Comparison of ENCODE assay signal across 9 mouse cellular contexts in genomic region chr2:128470351-128470750, GRCm38 (mm10).
A peak's percentile ranks its signal among the peaks of the same experiment; 100 is the strongest.
DNase-seq lines count a peak whose midpoint lies in the region; ATAC-seq lines count a peak whose summit lies in the region.
"Had no signal": no experiment of that assay in that cellular context is flagged by ENCODE, and none has a peak within 500 bp of the region (broad histone marks: within the 10 kb centered on the region; RNA-seq: fewer than 3 reads in every experiment).

No protein-coding gene starts in this region.

- no peaks in the 10 kb centered on the region for H3K27me3 ChIP-seq in lung, embryonic 15.5 days
- H3K27me3 ChIP-seq in midbrain, embryonic 14.5 days (ENCODE audit: control insufficient read depth, insufficient read depth, low read length), result no peaks in the 10 kb centered on the region

- peak; percentile 37 to 45 for DNase-seq in lung, adult 18-20 months
- DNase-seq in lung, postnatal 14 days, result no peak
- peak; percentile 25 for DNase-seq in adipocyte (ENCODE audit: low spot score)
- peak; percentile 18 to 40 for DNase-seq in thymus, postnatal 36 days
- DNase-seq in B cell, adult 2 months, result no peak
- DNase-seq in midbrain, embryonic 14.5 days, result no peak
- DNase-seq: embryo, embryonic 11 days had no signal

- H3K4me2 ChIP-seq in lung, embryonic 15.5 days, result no peak overlapping the region
- no peak overlapping the region for H3K4me2 ChIP-seq in midbrain, embryonic 14.5 days (ENCODE audit: low read length)

- no peak overlapping the region for H3K9ac ChIP-seq in lung, embryonic 15.5 days
- no peak overlapping the region for H3K9ac ChIP-seq in midbrain, embryonic 14.5 days (replicated peaks; ENCODE audit: low read length)

- no peaks in the 10 kb centered on the region for H3K36me3 ChIP-seq in lung, embryonic 15.5 days
- no peaks in the 10 kb centered on the region for H3K36me3 ChIP-seq in midbrain, embryonic 14.5 days (ENCODE audit: control insufficient read depth, insufficient read depth, low read length)

- H3K4me1 ChIP-seq in lung, embryonic 15.5 days, result peaks cover 22% of the 10 kb centered on the region; the same call in 1 of the 2 replicates
- no peaks in the 10 kb centered on the region for H3K4me1 ChIP-seq in midbrain, embryonic 14.5 days (ENCODE audit: control insufficient read depth, insufficient read depth, low read length)

- 50% methylated on average over 5 of the region's 5 CpGs for WGBS in lung, embryonic 15.5 days
- WGBS in midbrain, embryonic 14.5 days, result 49% methylated on average over 5 of the region's 5 CpGs

- no peak overlapping the region for H3K4me3 ChIP-seq in lung, embryonic 15.5 days
- no peak overlapping the region for H3K4me3 ChIP-seq in midbrain, embryonic 14.5 days (replicated peaks; ENCODE audit: low read depth, low read length)
- H3K4me3 ChIP-seq: megakaryocyte, embryonic 14.5 days had no signal

- H3K27ac ChIP-seq in lung, embryonic 15.5 days, result 0 out of 2 replicates have a peak overlapping the region, but pooled peaks have one; percentile 2
- no peak overlapping the region for H3K27ac ChIP-seq in midbrain, embryonic 14.5 days (replicated peaks; ENCODE audit: low read depth, low read length)

- no peaks in the 10 kb centered on the region for H3K9me3 ChIP-seq in lung, embryonic 15.5 days
- H3K9me3 ChIP-seq in midbrain, embryonic 14.5 days (ENCODE audit: control insufficient read depth, low read length), result no peaks in the 10 kb centered on the region
- H3K9me3 ChIP-seq: megakaryocyte, embryonic 14.5 days had no signal

- ATAC-seq in lung, embryonic 15.5 days (ENCODE audit: borderline replicate concordance, extremely low read depth, low FRiP score, low TSS enrichment), result peak; percentile 24; the same call in 1 of the 2 replicates
- no peak for ATAC-seq in midbrain, embryonic 14.5 days (ENCODE audit: low FRiP score, low TSS enrichment)

Comparison
In these comparisons a context has a peak if more than half of its experiments do, and no peak if none do; other contexts are left out.
1. DNase-seq: peak in lung, adult 18-20 months (2 of 2), adipocyte (single experiment) and thymus, postnatal 36 days (2 of 2); none in lung, postnatal 14 days (single experiment), B cell, adult 2 months (0 of 2) and midbrain, embryonic 14.5 days (single experiment).